Mouse (Mus musculus): ENCODE results near the gene Gm37240. TPM values are rescaled to one million over a fixed set of nuclear protein-coding genes. Genes with fewer than 3 reads are reported as not detected.
A peak's percentile ranks its signal among the peaks of the same experiment; 100 is the strongest.
"Not testable (repeated sequence)": the region's sequence is repeated elsewhere in the genome, so short reads cannot be mapped to it uniquely, and the experiment has no call there.

The Gm37240 gene
- polyA plus RNA-seq, 1 experiment from 2014 or later = 4.6 TPM

DNA sequence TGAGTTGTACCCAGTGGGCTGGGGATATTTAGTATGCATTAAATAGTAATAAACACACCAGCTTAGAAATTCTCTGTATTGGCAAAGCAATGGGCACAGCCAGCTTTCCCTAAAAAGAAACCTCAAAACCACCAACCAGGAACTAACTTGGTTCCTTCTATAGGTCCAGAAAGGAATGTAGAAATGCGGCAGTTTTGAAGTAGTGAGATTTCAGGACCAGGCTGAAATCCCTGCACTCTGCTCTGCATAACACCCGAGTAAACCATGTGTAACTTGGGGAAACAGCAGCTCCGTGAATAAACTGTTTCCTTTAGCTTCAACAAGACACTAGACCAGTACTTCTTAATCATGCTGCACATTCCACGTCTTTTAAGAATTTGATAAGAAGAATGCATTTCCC, 1306.6 kb downstream of the Gm37240 start:
- H3K4me3 ChIP-seq (ENCODE audit: low read length) = peak overlapping the region; percentile 91
- no peak overlapping the region for H3K27ac ChIP-seq (ENCODE audit: low read length)
- H3K9me3 ChIP-seq (ENCODE audit: control insufficient read depth, low read length) = no peaks in the 10 kb centered on the region
- H3K4me1 ChIP-seq (replicated peaks; ENCODE audit: control insufficient read depth, insufficient read depth, low read length) = peaks cover 22% of the 10 kb centered on the region
- peak overlapping the region; percentile 49; the same call in 1 of the 2 replicates for H3K9ac ChIP-seq (ENCODE audit: low read length)
- H3K27me3 ChIP-seq (ENCODE audit: control insufficient read depth, insufficient read depth, low read depth, low read length) = no peaks in the 10 kb centered on the region
- H3K4me2 ChIP-seq (ENCODE audit: low read depth, low read length) = peak overlapping the region; percentile 60
- ATAC-seq (ENCODE audit: low read depth) = no peak
- WGBS = 8% methylated on average over 4 of the region's 4 CpGs
- H3K36me3 ChIP-seq (ENCODE audit: control insufficient read depth, insufficient read depth, low read length) = no peaks in the 10 kb centered on the region

DNA sequence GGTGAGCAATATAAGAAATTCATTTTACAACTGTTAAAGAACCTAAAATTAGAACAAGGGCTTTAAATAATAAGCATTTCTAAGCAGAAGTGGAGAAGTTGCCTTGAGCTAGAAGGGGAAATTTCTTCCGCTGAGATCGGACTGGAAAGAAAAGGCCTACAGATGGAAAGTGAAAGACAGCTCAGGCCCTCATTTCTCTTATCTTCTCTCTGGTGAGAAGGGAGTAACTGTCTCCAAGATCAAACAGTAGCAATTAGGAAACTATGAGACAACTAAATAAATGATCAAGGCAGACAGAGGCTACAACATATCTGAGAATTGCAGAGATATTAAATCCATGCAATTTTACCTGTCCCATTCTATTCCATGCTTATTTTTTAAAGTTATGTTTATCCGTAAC, 1316.8 kb downstream of the Gm37240 start:
- H3K9me3 ChIP-seq (ENCODE audit: control insufficient read depth, low read length) = no peaks in the 10 kb centered on the region
- H3K36me3 ChIP-seq (ENCODE audit: control insufficient read depth, insufficient read depth, low read length) = no peaks in the 10 kb centered on the region
- no peak overlapping the region for H3K4me3 ChIP-seq (ENCODE audit: low read length)
- no peak overlapping the region for H3K27ac ChIP-seq (ENCODE audit: low read length)
- no peak for ATAC-seq (ENCODE audit: low read depth)
- H3K9ac ChIP-seq (ENCODE audit: low read length) = no peak overlapping the region
- no peak overlapping the region for H3K4me2 ChIP-seq (ENCODE audit: low read depth, low read length)
- peaks cover 6% of the 10 kb centered on the region; the same call in 1 of the 2 replicates for H3K4me1 ChIP-seq (replicated peaks; ENCODE audit: control insufficient read depth, insufficient read depth, low read length)
- no peaks in the 10 kb centered on the region for H3K27me3 ChIP-seq (ENCODE audit: control insufficient read depth, insufficient read depth, low read depth, low read length)
- WGBS = 77% methylated on average over 3 of the region's 3 CpGs

DNA sequence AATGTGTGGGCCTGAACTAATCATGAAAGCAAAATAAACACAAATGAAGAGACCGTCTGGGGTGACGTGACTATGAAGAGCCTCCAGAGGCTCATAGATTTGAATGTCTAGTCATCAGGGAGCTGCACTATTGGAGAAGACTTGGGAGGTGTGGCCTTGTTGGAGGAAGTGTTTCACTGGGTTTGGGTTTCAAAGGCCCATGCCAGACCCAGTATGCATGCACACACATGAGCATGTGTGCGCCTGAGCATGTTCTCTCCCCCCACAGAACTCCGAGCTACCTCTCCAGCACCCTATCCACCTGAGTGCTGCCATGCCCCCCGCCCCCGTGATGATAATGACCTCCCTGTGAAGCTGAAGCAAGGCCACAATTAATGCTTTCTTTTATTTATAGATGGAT, 1317.7 kb downstream of the Gm37240 start:
- Histone ChIP-seq H3K27ac (ENCODE audit: low read length) (no peak overlapping the region), H3K27me3 (ENCODE audit: control insufficient read depth, insufficient read depth, low read depth, low read length) (no peaks in the 10 kb centered on the region), H3K4me3 (ENCODE audit: low read length) (no peak overlapping the region), H3K36me3 (ENCODE audit: control insufficient read depth, insufficient read depth, low read length) (no peaks in the 10 kb centered on the region), H3K4me1 (replicated peaks; ENCODE audit: control insufficient read depth, insufficient read depth, low read length) (peaks cover 6% of the 10 kb centered on the region; the same call in 1 of the 2 replicates), H3K9ac (ENCODE audit: low read length) (no peak overlapping the region), H3K9me3 (ENCODE audit: control insufficient read depth, low read length) (no peaks in the 10 kb centered on the region), H3K4me2 (ENCODE audit: low read depth, low read length) (no peak overlapping the region)
- no peak for ATAC-seq (ENCODE audit: low read depth)
- 68% methylated on average over 6 of the region's 6 CpGs for WGBS

DNA sequence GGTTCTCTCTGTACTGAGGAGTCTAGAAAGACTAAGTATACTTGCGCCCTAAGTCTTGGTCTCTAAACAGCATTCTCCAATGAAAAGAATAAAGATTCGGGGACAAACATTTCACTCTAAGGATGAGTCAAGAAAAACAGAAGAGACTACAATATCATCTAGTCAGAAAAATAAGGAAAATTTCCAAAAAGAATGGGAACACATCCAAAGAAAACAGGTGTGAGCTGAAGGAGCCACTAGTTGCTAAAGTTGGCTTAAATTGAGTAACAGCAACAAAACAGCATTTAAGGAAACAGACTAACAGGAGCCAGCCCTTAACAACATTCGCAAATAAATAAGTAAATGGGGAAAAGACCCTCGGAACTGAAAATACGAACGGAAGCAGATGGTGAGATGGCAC, 1318.8 kb downstream of the Gm37240 start:
- Histone ChIP-seq H3K36me3 (ENCODE audit: control insufficient read depth, insufficient read depth, low read length) (no peaks in the 10 kb centered on the region), H3K9ac (ENCODE audit: low read length) (no peak overlapping the region), H3K4me2 (ENCODE audit: low read depth, low read length) (no peak overlapping the region), H3K9me3 (ENCODE audit: control insufficient read depth, low read length) (no peaks in the 10 kb centered on the region), H3K4me3 (ENCODE audit: low read length) (no peak overlapping the region), H3K27ac (ENCODE audit: low read length) (no peak overlapping the region), H3K27me3 (ENCODE audit: control insufficient read depth, insufficient read depth, low read depth, low read length) (no peaks in the 10 kb centered on the region), H3K4me1 (replicated peaks; ENCODE audit: control insufficient read depth, insufficient read depth, low read length) (0 out of 2 replicates have a peak, but pooled peaks cover 3% of the 10 kb centered on the region)
- WGBS = 92% methylated on average over 6 of the region's 6 CpGs
- no peak for ATAC-seq (ENCODE audit: low read depth)

DNA sequence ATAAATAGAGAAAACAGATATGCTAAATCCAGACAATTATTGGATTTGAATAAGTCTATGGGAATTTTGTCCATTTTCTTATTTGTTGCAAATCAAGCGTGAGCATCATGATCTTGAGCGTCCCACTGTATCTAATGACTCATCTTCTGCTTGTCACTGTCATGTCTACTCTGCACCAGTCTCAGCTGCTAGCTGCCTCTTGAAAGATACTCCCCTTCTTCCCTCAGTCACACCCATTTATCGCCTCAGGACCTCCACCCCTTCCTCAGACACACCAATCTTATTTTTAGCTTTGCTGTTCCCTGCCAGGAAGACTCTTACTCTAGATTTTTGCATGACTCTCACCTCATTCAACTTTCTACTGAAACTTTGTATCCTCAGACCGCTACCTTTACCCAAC, 1323.9 kb downstream of the Gm37240 start:
- H3K4me1 ChIP-seq (replicated peaks; ENCODE audit: control insufficient read depth, insufficient read depth, low read length) = no peaks in the 10 kb centered on the region; the same call in 1 of the 2 replicates
- H3K9me3 ChIP-seq (ENCODE audit: control insufficient read depth, low read length) = no peaks in the 10 kb centered on the region
- H3K4me2 ChIP-seq (ENCODE audit: low read depth, low read length) = no peak overlapping the region
- H3K9ac ChIP-seq (ENCODE audit: low read length) = no peak overlapping the region
- WGBS = 84% methylated on average over 4 of the region's 4 CpGs
- H3K27ac ChIP-seq (ENCODE audit: low read length) = no peak overlapping the region
- no peaks in the 10 kb centered on the region for H3K36me3 ChIP-seq (ENCODE audit: control insufficient read depth, insufficient read depth, low read length)
- no peak for ATAC-seq (ENCODE audit: low read depth)
- H3K27me3 ChIP-seq (ENCODE audit: control insufficient read depth, insufficient read depth, low read depth, low read length) = no peaks in the 10 kb centered on the region
- no peak overlapping the region for H3K4me3 ChIP-seq (ENCODE audit: low read length)

DNA sequence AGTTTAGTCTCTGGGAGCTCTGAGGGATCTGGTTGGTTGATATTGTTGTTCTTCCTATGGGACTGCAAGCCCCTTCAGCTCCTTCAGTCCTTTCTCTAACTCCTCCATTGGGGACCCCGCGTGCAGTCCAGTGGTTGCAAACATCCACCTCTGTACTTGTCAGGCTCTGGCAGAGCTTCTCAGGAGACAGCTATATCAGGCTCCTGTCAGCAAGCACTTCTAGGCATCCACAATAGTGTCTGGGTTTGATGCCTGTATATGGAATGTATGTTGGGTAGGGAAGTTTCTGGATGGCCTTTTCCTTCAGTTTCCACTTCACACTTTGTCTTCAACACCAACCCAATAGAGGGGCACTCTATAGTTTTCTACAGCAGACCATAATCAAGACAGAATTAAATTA, 1324.4 kb downstream of the Gm37240 start:
- not testable (repeated sequence) for H3K4me2 ChIP-seq (ENCODE audit: low read depth, low read length); H3K9ac ChIP-seq (ENCODE audit: low read length); ATAC-seq (ENCODE audit: low read depth); H3K4me3 ChIP-seq (ENCODE audit: low read length); H3K36me3 ChIP-seq (ENCODE audit: control insufficient read depth, insufficient read depth, low read length); H3K27me3 ChIP-seq (ENCODE audit: control insufficient read depth, insufficient read depth, low read depth, low read length); H3K4me1 ChIP-seq (replicated peaks; ENCODE audit: control insufficient read depth, insufficient read depth, low read length); H3K9me3 ChIP-seq (ENCODE audit: control insufficient read depth, low read length); H3K27ac ChIP-seq (ENCODE audit: low read length)
- 90% methylated on average over 2 of the region's 2 CpGs for WGBS

GRCm38 (mm10) chr3:84558301-84558700, 1329.0 kb downstream of the Gm37240 start:
- H3K36me3 ChIP-seq (ENCODE audit: control insufficient read depth, insufficient read depth, low read length) = no peaks in the 10 kb centered on the region
- H3K9me3 ChIP-seq (ENCODE audit: control insufficient read depth, low read length) = no peaks in the 10 kb centered on the region
- no peaks in the 10 kb centered on the region; the same call in 1 of the 2 replicates for H3K4me1 ChIP-seq (replicated peaks; ENCODE audit: control insufficient read depth, insufficient read depth, low read length)
- H3K27me3 ChIP-seq (ENCODE audit: control insufficient read depth, insufficient read depth, low read depth, low read length) = no peaks in the 10 kb centered on the region
- ATAC-seq (ENCODE audit: low read depth) = no peak
- WGBS = 89% methylated on average over 3 of the region's 3 CpGs
- H3K27ac ChIP-seq (ENCODE audit: low read length) = no peak overlapping the region
- H3K9ac ChIP-seq (ENCODE audit: low read length) = no peak overlapping the region
- H3K4me3 ChIP-seq (ENCODE audit: low read length) = no peak overlapping the region
- H3K4me2 ChIP-seq (ENCODE audit: low read depth, low read length) = no peak overlapping the region

- no peaks in the 10 kb centered on the region for H3K4me1 ChIP-seq (replicated peaks; ENCODE audit: control insufficient read depth, insufficient read depth, low read length)
- no peak overlapping the region for H3K4me2 ChIP-seq (ENCODE audit: low read depth, low read length)
- H3K9me3 ChIP-seq (ENCODE audit: control insufficient read depth, low read length) = no peaks in the 10 kb centered on the region
- H3K27ac ChIP-seq (ENCODE audit: low read length) = no peak overlapping the region
- H3K36me3 ChIP-seq (ENCODE audit: control insufficient read depth, insufficient read depth, low read length) = no peaks in the 10 kb centered on the region
- no peaks in the 10 kb centered on the region for H3K27me3 ChIP-seq (ENCODE audit: control insufficient read depth, insufficient read depth, low read depth, low read length)
- H3K4me3 ChIP-seq (ENCODE audit: low read length) = no peak overlapping the region
- 59% methylated on average over 3 of the region's 3 CpGs for WGBS
- H3K9ac ChIP-seq (ENCODE audit: low read length) = no peak overlapping the region
- no peak for ATAC-seq (ENCODE audit: low read depth)
These were observed 1331.5 kb downstream of the Gm37240 start for GRCm38 (mm10) chr3:84555780-84556179.

DNA sequence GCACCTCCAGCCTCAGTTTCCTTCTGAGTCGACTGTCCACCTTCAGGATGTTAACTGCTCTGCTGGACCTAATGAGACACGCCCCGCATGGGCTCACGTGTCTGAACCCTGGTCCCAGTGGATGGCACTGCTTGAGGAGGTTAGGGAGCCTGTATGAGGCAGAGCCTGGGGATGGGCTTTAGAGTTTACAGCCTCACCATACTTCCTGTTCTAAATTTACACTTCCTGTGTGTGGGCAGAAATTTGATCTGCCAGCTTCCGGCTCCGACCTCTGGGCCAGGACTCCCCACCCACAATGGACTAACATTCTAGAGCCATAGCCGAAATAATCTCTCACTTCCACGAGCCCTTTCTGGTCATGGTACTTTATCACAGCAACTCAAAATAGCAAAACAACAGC, 1340.1 kb downstream of the Gm37240 start:
- Histone ChIP-seq H3K4me3 (ENCODE audit: low read length) (no peak overlapping the region), H3K4me1 (replicated peaks; ENCODE audit: control insufficient read depth, insufficient read depth, low read length) (no peaks in the 10 kb centered on the region), H3K36me3 (ENCODE audit: control insufficient read depth, insufficient read depth, low read length) (no peaks in the 10 kb centered on the region; the same call in 1 of the 2 replicates), H3K4me2 (ENCODE audit: low read depth, low read length) (no peak overlapping the region), H3K9me3 (ENCODE audit: control insufficient read depth, low read length) (no peaks in the 10 kb centered on the region), H3K27ac (ENCODE audit: low read length) (no peak overlapping the region), H3K9ac (ENCODE audit: low read length) (no peak overlapping the region), H3K27me3 (ENCODE audit: control insufficient read depth, insufficient read depth, low read depth, low read length) (no peaks in the 10 kb centered on the region)
- 65% methylated on average over 8 of the region's 8 CpGs for WGBS
- ATAC-seq (ENCODE audit: low read depth) = no peak

DNA sequence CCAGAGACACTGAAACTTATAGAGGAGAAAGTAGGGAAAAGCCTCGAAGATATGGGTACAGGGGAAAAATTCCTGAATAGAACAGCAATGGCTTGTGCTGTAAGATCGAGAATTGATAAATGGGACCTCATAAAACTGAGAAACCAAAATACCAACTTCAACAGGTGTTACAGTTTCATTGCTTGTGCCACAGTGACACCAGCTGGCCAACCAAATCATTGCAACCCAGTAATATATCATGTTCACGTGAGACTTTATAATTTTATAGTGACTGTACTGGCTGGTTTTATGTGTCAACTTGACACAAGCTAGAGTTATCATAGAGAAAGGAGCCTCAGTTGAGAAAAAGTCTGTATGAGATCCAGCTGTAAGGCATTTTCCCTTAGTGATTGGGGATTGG, 1344.9 kb downstream of the Gm37240 start:
- 8% methylated on average over 3 of the region's 3 CpGs for WGBS
- not testable (repeated sequence) for H3K9me3 ChIP-seq (ENCODE audit: control insufficient read depth, low read length); H3K27me3 ChIP-seq (ENCODE audit: control insufficient read depth, insufficient read depth, low read depth, low read length); H3K4me3 ChIP-seq (ENCODE audit: low read length); H3K9ac ChIP-seq (ENCODE audit: low read length); ATAC-seq (ENCODE audit: low read depth); H3K36me3 ChIP-seq (ENCODE audit: control insufficient read depth, insufficient read depth, low read length); H3K4me2 ChIP-seq (ENCODE audit: low read depth, low read length); H3K27ac ChIP-seq (ENCODE audit: low read length); H3K4me1 ChIP-seq (replicated peaks; ENCODE audit: control insufficient read depth, insufficient read depth, low read length)
